Mouse (Mus musculus): ENCODE results near the gene Diaph3. TPM values are rescaled to one million over a fixed set of nuclear protein-coding genes. Genes with fewer than 3 reads are reported as not detected.

Diaph3 gene
- polyA plus RNA-seq, 1 experiment from 2014 or later = 5.8 TPM

- no peaks in the 10 kb centered on the region for H3K4me1 ChIP-seq
- no peak overlapping the region for H3K9ac ChIP-seq
- H3K36me3 ChIP-seq = no peaks in the 10 kb centered on the region
- no peak overlapping the region for H3K27ac ChIP-seq
- no peak for ATAC-seq (ENCODE audit: low FRiP score, low read depth)
- H3K4me2 ChIP-seq (replicated peaks) = no peak overlapping the region
- 64% methylated on average over 2 of the region's 2 CpGs for WGBS
- no peaks in the 10 kb centered on the region for H3K9me3 ChIP-seq
- no peak overlapping the region for H3K4me3 ChIP-seq
- no peaks in the 10 kb centered on the region for H3K27me3 ChIP-seq (replicated peaks)
These were observed 66.0 kb downstream of the Diaph3 start for GRCm38 (mm10) chr14:87075021-87075531.

- Histone ChIP-seq H3K27me3 (replicated peaks) (no peaks in the 10 kb centered on the region), H3K9ac (no peak overlapping the region), H3K36me3 (no peaks in the 10 kb centered on the region), H3K4me2 (replicated peaks) (no peak overlapping the region), H3K27ac (no peak overlapping the region), H3K9me3 (no peaks in the 10 kb centered on the region), H3K4me1 (no peaks in the 10 kb centered on the region; the same call in 1 of the 2 replicates), H3K4me3 (no peak overlapping the region)
- WGBS = 72% methylated on average over 4 of the region's 4 CpGs
- no peak for ATAC-seq (ENCODE audit: low FRiP score, low read depth)
These were observed 76.8 kb downstream of the Diaph3 start for GRCm38 (mm10) chr14:87064281-87064680.

- H3K9ac ChIP-seq = no peak overlapping the region
- H3K36me3 ChIP-seq = no peaks in the 10 kb centered on the region
- no peaks in the 10 kb centered on the region for H3K4me1 ChIP-seq
- 98% methylated on average over 2 of the region's 2 CpGs for WGBS
- no peaks in the 10 kb centered on the region for H3K27me3 ChIP-seq (replicated peaks)
- no peak for ATAC-seq (ENCODE audit: low FRiP score, low read depth)
- no peak overlapping the region for H3K4me2 ChIP-seq (replicated peaks)
- no peak overlapping the region for H3K4me3 ChIP-seq
- H3K9me3 ChIP-seq = peaks cover 3% of the 10 kb centered on the region; the same call in 1 of the 2 replicates
- no peak overlapping the region for H3K27ac ChIP-seq
These were observed 84.9 kb downstream of the Diaph3 start for GRCm38 (mm10) chr14:87056169-87056568.

DNA sequence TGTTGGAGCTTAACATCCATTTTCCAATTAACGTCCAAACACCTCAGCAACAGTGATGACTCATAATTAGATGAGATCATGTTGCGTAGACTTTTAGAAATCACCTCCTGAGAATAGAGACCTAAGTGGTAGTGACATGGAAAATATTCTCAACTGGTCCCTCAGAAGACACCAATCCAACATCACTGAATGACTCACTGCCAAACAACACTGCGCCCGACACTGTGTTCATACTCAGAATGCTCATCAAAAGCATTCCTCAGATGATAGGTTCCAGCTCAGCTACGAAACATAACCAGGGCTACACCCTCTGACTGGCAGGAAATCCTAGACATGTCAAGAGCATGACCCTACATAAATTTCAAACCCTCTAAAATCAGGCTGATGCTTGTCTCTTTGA, 89.8 kb downstream of the Diaph3 start:
- no peak overlapping the region for H3K4me3 ChIP-seq
- H3K4me1 ChIP-seq = no peaks in the 10 kb centered on the region
- no peak for ATAC-seq (ENCODE audit: low FRiP score, low read depth)
- 75% methylated on average over 5 of the region's 5 CpGs for WGBS
- no peaks in the 10 kb centered on the region for H3K36me3 ChIP-seq
- H3K27ac ChIP-seq = no peak overlapping the region
- peaks cover 3% of the 10 kb centered on the region; the same call in 1 of the 2 replicates for H3K9me3 ChIP-seq
- no peaks in the 10 kb centered on the region for H3K27me3 ChIP-seq (replicated peaks)
- H3K4me2 ChIP-seq (replicated peaks) = no peak overlapping the region
- no peak overlapping the region for H3K9ac ChIP-seq

DNA sequence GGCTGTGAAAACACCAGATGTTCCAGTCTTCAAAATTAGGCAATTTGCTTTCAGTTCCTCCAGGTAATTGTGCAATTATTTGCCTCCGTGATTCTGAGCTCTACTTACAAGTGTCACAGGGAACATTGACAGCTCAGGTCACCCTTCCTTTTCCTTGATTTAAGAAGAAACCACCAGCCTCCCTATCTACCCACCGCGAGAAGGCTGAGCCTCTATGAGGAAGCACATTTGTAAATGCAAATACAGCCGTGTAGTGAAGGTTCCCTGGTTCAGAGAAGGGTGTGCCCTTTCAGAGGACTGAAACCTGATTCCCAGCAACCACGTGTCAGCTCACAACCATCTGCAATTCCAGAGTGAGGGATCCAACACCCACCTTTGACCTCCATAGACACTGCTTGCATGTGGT, 96.6 kb downstream of the Diaph3 start:
- H3K4me1 ChIP-seq = no peaks in the 10 kb centered on the region
- no peak for ATAC-seq (ENCODE audit: low FRiP score, low read depth)
- 46% methylated on average over 5 of the region's 5 CpGs for WGBS

GRCm38 (mm10) chr14:87020240-87020639, 120.8 kb downstream of the Diaph3 start:
- Histone ChIP-seq H3K27me3 (replicated peaks) (no peaks in the 10 kb centered on the region), H3K9me3 (no peaks in the 10 kb centered on the region), H3K9ac (no peak overlapping the region), H3K36me3 (no peaks in the 10 kb centered on the region), H3K4me2 (replicated peaks) (no peak overlapping the region), H3K4me1 (no peaks in the 10 kb centered on the region), H3K27ac (no peak overlapping the region), H3K4me3 (no peak overlapping the region)
- no peak for ATAC-seq (ENCODE audit: low FRiP score, low read depth)
- WGBS = 89% methylated on average over 10 of the region's 10 CpGs

More for the DNA sequence above, 96.6 kb downstream of the Diaph3 start:
- H3K27me3 ChIP-seq (replicated peaks) = no peaks in the 10 kb centered on the region
- no peaks in the 10 kb centered on the region for H3K9me3 ChIP-seq
- H3K27ac ChIP-seq = no peak overlapping the region
- no peak overlapping the region for H3K4me3 ChIP-seq
- no peak overlapping the region for H3K4me2 ChIP-seq (replicated peaks)
- H3K9ac ChIP-seq = no peak overlapping the region
- no peaks in the 10 kb centered on the region for H3K36me3 ChIP-seq

- ATAC-seq (ENCODE audit: low FRiP score, low read depth) = no peak
These were observed 121.3 kb downstream of the Diaph3 start for GRCm38 (mm10) chr14:87019687-87020086.

GRCm38 (mm10) chr14:86997318-86997717, 143.7 kb downstream of the Diaph3 start:
- ATAC-seq (ENCODE audit: low FRiP score, low read depth) = no peak
- H3K4me2 ChIP-seq (replicated peaks) = no peak overlapping the region
- no peaks in the 10 kb centered on the region for H3K36me3 ChIP-seq
- H3K4me3 ChIP-seq = no peak overlapping the region
- 74% methylated on average over 4 of the region's 4 CpGs for WGBS
- H3K9ac ChIP-seq = no peak overlapping the region
- H3K27me3 ChIP-seq (replicated peaks) = no peaks in the 10 kb centered on the region
- H3K9me3 ChIP-seq = no peaks in the 10 kb centered on the region
- H3K4me1 ChIP-seq = no peaks in the 10 kb centered on the region
- no peak overlapping the region for H3K27ac ChIP-seq

More at GRCm38 (mm10) chr14:87019687-87020086, 121.3 kb downstream of the Diaph3 start:
- no peak overlapping the region for H3K4me3 ChIP-seq
- no peaks in the 10 kb centered on the region for H3K36me3 ChIP-seq
- H3K4me1 ChIP-seq = no peaks in the 10 kb centered on the region
- no peak overlapping the region for H3K27ac ChIP-seq
- 93% methylated on average over 3 of the region's 3 CpGs for WGBS
- H3K9me3 ChIP-seq = no peaks in the 10 kb centered on the region
- no peak overlapping the region for H3K4me2 ChIP-seq (replicated peaks)
- H3K9ac ChIP-seq = no peak overlapping the region
- no peaks in the 10 kb centered on the region for H3K27me3 ChIP-seq (replicated peaks)

- H3K4me3 ChIP-seq = no peak overlapping the region
- H3K9ac ChIP-seq = no peak overlapping the region
- H3K27me3 ChIP-seq (replicated peaks) = no peaks in the 10 kb centered on the region
- 81% methylated on average over 1 of the region's 1 CpGs for WGBS
- no peak overlapping the region for H3K4me2 ChIP-seq (replicated peaks)
- H3K4me1 ChIP-seq = no peaks in the 10 kb centered on the region
- no peaks in the 10 kb centered on the region for H3K9me3 ChIP-seq
- ATAC-seq (ENCODE audit: low FRiP score, low read depth) = no peak
- H3K36me3 ChIP-seq = no peaks in the 10 kb centered on the region
- no peak overlapping the region for H3K27ac ChIP-seq
These were observed 189.9 kb downstream of the Diaph3 start for GRCm38 (mm10) chr14:86951169-86951568.

- no peak overlapping the region for H3K9ac ChIP-seq
- 95% methylated on average over 2 of the region's 2 CpGs for WGBS
- no peak for ATAC-seq (ENCODE audit: low FRiP score, low read depth)
- H3K9me3 ChIP-seq = no peaks in the 10 kb centered on the region
- no peaks in the 10 kb centered on the region for H3K4me1 ChIP-seq
- H3K36me3 ChIP-seq = no peaks in the 10 kb centered on the region
- H3K27ac ChIP-seq = no peak overlapping the region
- no peak overlapping the region for H3K4me3 ChIP-seq
- H3K27me3 ChIP-seq (replicated peaks) = no peaks in the 10 kb centered on the region
- no peak overlapping the region for H3K4me2 ChIP-seq (replicated peaks)
These were observed 203.1 kb downstream of the Diaph3 start for GRCm38 (mm10) chr14:86937953-86938352.

- Histone ChIP-seq H3K4me2 (replicated peaks) (no peak overlapping the region), H3K4me1 (no peaks in the 10 kb centered on the region), H3K27me3 (replicated peaks) (no peaks in the 10 kb centered on the region), H3K36me3 (no peaks in the 10 kb centered on the region), H3K27ac (no peak overlapping the region), H3K4me3 (no peak overlapping the region), H3K9me3 (no peaks in the 10 kb centered on the region), H3K9ac (no peak overlapping the region)
- 52% methylated on average over 3 of the region's 3 CpGs for WGBS
- ATAC-seq (ENCODE audit: low FRiP score, low read depth) = peak; percentile 37; the same call in 1 of the 2 replicates
These were observed 204.6 kb downstream of the Diaph3 start for GRCm38 (mm10) chr14:86936424-86936823.

GRCm38 (mm10) chr14:86930763-86931162, 210.3 kb downstream of the Diaph3 start:
- Histone ChIP-seq H3K9me3 (no peaks in the 10 kb centered on the region), H3K4me1 (no peaks in the 10 kb centered on the region), H3K27me3 (replicated peaks) (no peaks in the 10 kb centered on the region), H3K27ac (no peak overlapping the region), H3K9ac (no peak overlapping the region), H3K36me3 (no peaks in the 10 kb centered on the region), H3K4me3 (no peak overlapping the region), H3K4me2 (replicated peaks) (no peak overlapping the region)
- 88% methylated on average over 4 of the region's 4 CpGs for WGBS
- no peak for ATAC-seq (ENCODE audit: low FRiP score, low read depth)

DNA sequence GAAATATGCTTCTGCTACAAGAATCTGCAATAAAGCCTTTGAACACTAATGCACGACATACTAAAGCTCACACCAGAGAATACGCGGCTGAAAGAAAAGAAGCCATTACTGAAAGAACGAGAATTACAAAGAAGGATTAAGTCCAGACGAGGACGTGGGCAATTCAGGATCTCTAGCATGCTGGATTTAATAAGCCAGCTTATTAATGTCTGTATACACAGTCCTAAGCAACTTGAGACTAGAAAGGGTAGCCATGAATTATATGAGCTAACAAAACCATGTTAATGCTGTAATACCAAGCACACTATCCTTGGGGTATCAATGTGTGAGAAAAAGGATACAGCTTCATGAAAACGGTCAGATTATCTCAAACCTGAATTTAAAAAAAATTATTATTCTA, 214.2 kb downstream of the Diaph3 start:
- ATAC-seq (ENCODE audit: low FRiP score, low read depth) = no peak
- WGBS = 85% methylated on average over 7 of the region's 7 CpGs

More for the DNA sequence above, 214.2 kb downstream of the Diaph3 start:
- no peak overlapping the region for H3K4me3 ChIP-seq
- H3K4me1 ChIP-seq = no peaks in the 10 kb centered on the region
- H3K4me2 ChIP-seq (replicated peaks) = no peak overlapping the region
- no peaks in the 10 kb centered on the region for H3K9me3 ChIP-seq
- H3K36me3 ChIP-seq = no peaks in the 10 kb centered on the region
- no peak overlapping the region for H3K9ac ChIP-seq
- no peaks in the 10 kb centered on the region for H3K27me3 ChIP-seq (replicated peaks)
- no peak overlapping the region for H3K27ac ChIP-seq

Data from neural tube, embryonic 12.5 days (tissue).